Mouse (Mus musculus): ENCODE results near the gene Morn1.
"Not testable (repeated sequence)": the region's sequence is repeated elsewhere in the genome, so short reads cannot be mapped to it uniquely, and the experiment has no call there.

Gene Morn1

GRCm38 (mm10) chr4:155076677-155077076, 9.7 kb upstream of the Morn1 start:
- in situ Hi-C loops (cut with MseI, MboI): no loop called here

DNA sequence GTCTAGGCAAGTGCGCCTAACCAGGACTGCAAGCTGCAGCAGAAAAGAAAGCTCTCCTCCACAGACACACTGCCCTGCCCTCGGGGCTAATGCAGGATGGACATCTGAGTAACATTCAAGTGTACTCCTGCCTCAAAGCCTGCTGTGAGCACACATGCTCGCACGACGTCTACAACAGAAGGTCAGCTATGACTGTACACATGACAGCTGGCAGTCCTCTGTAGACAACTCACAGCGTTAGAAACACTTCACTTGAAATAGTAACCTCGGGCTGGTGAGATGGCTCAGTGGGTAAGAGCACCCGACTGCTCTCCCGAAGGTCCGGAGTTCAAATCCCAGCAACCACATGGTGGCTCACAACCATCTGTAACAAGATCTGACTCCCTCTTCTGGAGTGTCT, 7.6 kb upstream of the Morn1 start:
- in situ Hi-C loops (cut with MseI, MboI): not testable (repeated sequence)

GRCm38 (mm10) chr4:155079666-155080065, 6.7 kb upstream of the Morn1 start:
- in situ Hi-C loops (cut with MseI, MboI): no loop called here

- in situ Hi-C loops (cut with MseI, MboI): no loop called here
These were observed 2.8 kb upstream of the Morn1 start for GRCm38 (mm10) chr4:155083553-155083952.

- in situ Hi-C loops (cut with MseI, MboI): no loop called here
These were observed 2.0 kb upstream of the Morn1 start for GRCm38 (mm10) chr4:155084351-155084750.

GRCm38 (mm10) chr4:155085206-155086107, 920 bp upstream of the Morn1 start:
- in situ Hi-C loops (cut with MseI, MboI): no loop called here

- in situ Hi-C loops (cut with MseI, MboI): no loop called here
These were observed 2.9 kb downstream of the Morn1 start for GRCm38 (mm10) chr4:155089241-155089640.

- in situ Hi-C loops (cut with MseI, MboI): loop anchor here in 1 of 2 experiments (5.0 kb wide), 1 partner anchor 157 kb away; the partner anchor contains the start of gene Faap20
These were observed 3.8 kb downstream of the Morn1 start for GRCm38 (mm10) chr4:155090147-155090546.

- in situ Hi-C loops (cut with MseI, MboI): loop anchor here in 1 of 2 experiments (5.0 kb wide), 1 partner anchor 156 kb away; the partner anchor contains the start of gene Faap20
These were observed 4.5 kb downstream of the Morn1 start for GRCm38 (mm10) chr4:155090688-155091449.

DNA sequence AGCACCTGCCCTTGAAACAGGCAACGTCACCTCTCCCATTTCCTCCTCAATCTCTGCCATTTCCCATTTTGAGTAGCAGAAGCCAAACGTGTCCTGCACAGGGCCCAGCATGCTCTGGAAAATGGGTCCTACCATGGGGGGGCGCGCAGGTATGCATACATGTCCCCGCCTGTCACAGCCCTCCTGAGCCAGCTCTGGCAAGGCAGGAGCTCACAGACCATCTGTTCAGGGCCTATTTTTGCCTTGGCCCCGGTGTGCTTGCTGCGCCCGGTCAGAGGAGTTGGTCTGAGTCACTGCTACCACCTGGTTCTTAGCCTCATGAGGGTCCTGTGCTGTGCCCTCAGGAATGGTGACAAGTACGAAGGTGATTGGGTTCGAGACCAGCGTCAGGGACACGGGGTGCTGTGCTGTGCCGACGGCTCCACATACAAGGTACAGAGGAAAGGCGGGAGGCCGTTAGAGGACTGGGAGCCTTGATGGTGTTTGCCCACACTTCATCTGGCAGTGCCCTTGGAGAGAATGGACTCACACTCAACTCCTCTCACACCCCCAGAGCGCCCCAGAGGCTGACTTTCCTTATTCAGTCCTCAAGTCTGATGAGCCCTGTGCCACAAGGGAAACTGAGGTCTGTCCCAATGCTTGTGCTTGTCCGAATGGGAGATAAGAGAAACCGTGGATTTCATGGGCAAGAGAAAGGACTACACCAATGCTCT, 6.5 kb downstream of the Morn1 start:
- in situ Hi-C loops (cut with MseI, MboI): loop anchor here in 1 of 2 experiments (5.0 kb wide), 1 partner anchor 154 kb away; the partner anchor contains the start of gene Faap20

DNA sequence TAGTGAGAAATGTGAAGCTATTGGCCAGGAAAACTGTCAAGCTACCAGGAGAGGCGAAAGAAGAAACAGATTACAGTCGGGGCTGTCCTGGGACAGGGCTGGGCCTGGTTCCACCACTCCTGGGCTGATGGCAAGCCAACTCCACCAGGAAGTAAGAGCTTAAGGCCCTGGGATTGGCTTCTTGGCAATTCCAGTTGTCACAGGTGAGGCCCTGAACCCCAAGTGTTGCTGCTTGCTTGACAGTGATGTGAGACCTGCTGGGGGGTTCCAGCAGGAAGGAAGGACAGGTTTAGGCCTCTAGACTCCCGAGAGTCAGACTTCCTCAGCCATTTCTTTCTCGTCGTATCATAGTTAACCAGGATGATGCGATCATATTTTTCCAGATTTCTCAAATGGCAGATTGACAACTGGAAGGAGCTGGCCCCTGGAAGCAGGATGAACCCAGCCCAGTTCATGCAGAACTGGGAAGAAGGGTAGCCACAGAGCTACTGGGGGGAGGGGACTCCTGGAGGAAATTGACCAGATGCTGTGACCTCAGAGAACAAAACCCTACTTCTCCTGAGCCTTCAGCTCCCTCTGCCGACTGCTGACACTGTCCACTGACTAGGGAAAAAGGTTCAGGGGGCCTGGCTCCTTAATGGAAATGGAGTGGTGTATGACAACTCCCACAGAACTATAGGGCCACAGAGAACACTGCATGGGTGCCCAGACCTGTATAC, 7.2 kb downstream of the Morn1 start:
- in situ Hi-C loops (cut with MseI, MboI): loop anchor here in 1 of 2 experiments (5.0 kb wide), 1 partner anchor 154 kb away; the partner anchor contains the start of gene Faap20

- in situ Hi-C loops (cut with MseI, MboI): loop anchor here in 1 of 2 experiments (5.0 kb wide), 1 partner anchor 153 kb away; the partner anchor contains the start of gene Faap20
These were observed 8.2 kb downstream of the Morn1 start for GRCm38 (mm10) chr4:155094565-155094964.

DNA sequence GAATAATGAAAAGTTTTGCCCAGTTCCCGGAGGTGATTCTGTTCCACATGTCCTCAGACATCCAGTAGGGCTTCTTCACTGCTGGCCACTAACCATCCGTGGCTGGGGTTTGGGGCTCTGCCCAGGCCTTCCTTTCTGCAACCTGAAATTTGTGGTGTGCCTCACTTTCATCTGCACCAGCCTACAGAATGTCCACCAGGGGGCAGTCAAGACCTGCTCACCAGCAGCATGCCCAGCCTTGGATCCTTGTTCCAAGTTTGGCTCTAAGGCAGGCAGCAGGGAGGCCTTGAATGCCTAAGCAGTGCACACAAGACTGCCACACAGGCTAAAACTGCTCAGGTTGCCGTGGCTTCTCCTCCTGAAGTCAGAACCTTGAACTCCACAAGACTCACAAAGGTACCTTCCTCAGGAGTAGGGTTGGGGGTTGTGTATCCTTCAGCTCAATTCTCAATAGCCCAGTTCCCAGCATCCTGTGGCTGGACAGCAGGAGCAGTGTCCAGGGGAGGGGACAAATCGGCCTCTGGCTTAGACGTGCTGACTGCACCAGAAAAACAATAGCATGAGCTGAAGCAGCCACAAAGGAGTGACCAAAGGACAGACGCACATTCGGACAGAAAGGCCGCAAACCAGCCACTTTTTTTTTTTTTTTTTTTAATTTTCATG, 9.0 kb downstream of the Morn1 start:
- in situ Hi-C loops (cut with MseI, MboI): loop anchor here in 1 of 2 experiments (5.0 kb wide), 1 partner anchor 152 kb away; the partner anchor contains the start of gene Faap20

- in situ Hi-C loops (cut with MseI, MboI): loop anchor here in 1 of 2 experiments (5.0 kb wide), 1 partner anchor 151 kb away; the partner anchor contains the start of gene Faap20
These were observed 9.6 kb downstream of the Morn1 start for GRCm38 (mm10) chr4:155095967-155096366.

DNA sequence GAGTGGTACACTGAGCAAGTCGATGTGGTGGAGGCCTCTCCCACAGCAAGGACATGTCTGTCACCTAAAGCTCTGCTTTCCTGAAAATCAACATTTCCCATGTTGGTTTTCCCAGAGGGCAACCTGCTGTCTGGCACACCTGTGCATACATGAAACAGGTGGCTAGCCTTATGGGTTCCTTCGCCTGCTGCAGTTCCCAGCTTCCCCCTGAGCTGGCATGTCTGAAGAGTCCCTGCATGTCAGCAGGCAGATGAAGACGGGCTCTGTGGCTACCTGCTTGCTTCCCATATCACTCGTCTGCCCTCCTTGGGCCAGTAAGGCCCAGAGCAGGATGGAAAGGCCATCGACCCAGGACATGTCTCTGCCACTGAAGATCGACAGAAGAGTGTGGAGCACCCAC, 11.1 kb downstream of the Morn1 start:
- in situ Hi-C loops (cut with MseI, MboI): loop anchor here in 1 of 2 experiments (5.0 kb wide), 1 partner anchor 150 kb away; the partner anchor contains the start of gene Faap20

GRCm38 (mm10) chr4:155098572-155098971, 12.2 kb downstream of the Morn1 start:
- in situ Hi-C loops (cut with MseI, MboI): loop anchor here in 1 of 2 experiments (5.0 kb wide), 1 partner anchor 149 kb away; the partner anchor contains the start of gene Faap20

DNA sequence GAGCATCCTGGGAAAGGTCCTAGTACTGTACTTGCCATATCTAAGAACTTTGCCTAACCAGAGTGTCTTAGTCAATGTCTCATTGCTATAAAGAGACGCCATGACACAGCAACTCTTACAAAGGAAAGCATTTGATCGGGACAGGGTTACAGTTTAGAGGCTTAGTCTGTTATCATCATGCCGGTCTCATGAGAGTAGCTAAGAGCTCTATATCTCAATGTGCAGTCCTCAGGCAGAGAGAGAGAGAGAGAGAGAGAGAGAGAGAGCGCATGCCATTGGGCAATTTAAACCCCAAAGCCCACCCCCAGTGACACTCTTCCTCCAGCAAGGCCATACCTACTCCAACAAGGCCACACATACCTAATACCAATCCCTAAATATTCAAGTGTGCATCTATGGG, 21.5 kb downstream of the Morn1 start:
- in situ Hi-C loops (cut with MseI, MboI): no loop called here

- in situ Hi-C loops (cut with MseI, MboI): no loop called here
These were observed 23.1 kb downstream of the Morn1 start for GRCm38 (mm10) chr4:155109471-155109870.

DNA sequence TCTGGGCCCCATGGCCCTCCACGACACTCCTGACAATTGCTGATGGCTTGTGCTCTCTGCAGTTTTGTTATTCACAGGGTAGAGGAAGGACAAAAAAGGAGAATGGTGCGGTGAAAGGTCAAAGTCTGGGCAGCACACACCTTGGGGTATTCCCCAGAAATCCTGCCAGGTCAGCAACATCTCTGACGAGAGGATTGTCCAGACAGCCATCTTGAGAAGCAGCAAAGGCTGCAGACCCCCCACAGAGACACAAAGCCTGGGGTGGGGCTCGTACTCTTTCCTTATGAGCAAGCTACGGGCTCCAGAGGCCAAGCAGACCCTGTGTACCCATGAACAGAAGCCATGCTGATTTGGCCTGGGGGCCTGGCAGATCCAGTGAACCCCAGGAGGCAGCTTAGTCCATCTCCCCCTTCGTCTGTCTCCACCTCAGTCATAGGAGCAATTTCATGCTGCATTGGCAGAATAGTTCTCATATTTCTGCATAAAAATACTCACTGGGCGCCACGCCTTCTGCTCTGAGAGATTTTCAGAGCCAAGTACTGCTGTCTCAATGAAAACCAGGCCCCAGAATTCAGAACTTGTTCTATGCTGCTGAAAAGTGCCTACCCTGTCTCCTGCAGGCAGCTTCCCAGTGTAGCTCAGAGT, 27.5 kb downstream of the Morn1 start:
- in situ Hi-C loops (cut with MseI, MboI): no loop called here
